Mouse (Mus musculus): ENCODE measurements at regions not wholly inside any gene's neighbourhood (a gene's known extent, or its start where the extent isn't known, plus 50 kb on each side); places are given as distances from the start of the nearest gene placed in this dataset.

DNA sequence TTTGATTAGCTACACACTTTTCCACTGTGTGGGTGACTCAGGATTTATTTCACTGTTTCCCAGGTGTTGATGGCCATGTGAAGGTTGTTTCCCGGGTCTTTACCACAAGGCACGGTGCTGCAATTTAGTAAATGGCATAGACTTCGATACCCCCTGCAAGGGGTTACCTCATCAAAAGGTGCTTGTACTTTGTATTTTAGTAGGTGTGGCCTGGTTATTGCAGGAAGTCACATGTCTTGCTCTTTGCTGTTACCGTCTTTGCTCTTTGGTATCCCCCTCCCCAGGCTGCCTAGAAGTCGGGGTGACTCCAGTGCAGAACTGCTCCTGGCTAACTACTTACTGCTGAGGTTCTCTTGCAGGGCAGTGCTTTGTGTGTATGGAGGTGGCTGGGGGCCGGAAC lies 74.8 kb upstream of the Bod1 start:
- 0 out of 2 replicates have a peak, but pooled peaks have one; percentile 9 for ATAC-seq (replicated peaks; ENCODE audit: poor library complexity, severe bottlenecking)

DNA sequence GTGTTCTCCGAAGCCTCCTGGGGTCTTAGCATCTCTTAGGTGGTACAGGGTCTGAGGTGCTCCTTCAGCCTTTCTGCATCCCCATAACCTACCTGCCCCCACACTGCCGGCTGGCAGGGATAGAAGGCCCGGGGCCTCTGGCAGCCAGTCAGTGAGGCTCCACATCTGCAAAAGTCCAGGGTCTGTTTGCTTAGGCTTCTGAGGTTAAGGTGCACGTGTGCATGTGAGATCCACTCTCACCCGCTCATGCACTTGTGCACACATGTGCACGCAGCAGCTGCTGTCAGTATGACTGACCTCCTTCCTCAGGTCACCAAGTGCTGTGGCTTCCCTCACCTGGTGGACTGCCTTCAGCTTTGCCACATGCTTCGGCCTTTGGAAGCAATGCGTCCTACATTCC lies 75.3 kb upstream of the Bod1 start:
- ATAC-seq (replicated peaks; ENCODE audit: poor library complexity, severe bottlenecking): no peak

DNA sequence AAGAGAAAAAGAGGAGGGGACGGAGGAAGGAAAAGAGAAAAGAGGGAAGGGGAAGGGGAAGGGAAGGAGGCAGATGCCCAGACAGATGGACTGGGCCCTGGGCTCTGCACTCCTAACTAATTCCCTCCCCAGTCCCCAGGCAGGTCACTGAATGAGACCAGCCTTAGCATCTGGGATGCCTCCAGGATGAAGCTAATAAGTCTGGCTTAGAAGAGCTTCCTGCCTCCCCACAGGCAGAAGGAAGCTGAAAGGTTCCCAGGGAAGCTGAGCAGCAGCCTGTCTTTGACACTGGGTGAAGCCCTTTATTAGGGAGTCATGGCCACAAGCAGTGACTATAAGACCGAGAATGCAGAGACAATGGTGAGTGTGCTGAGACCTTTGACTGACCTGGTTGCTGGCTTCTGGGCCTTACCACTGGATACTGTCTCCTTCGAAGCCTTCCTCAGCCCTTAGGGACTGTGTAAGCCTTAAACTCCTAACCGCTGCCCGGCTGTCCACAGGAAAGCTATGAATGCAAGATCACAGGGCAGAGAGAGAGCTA lies 76.7 kb upstream of the Bod1 start:
- ATAC-seq (replicated peaks; ENCODE audit: poor library complexity, severe bottlenecking): no peak

DNA sequence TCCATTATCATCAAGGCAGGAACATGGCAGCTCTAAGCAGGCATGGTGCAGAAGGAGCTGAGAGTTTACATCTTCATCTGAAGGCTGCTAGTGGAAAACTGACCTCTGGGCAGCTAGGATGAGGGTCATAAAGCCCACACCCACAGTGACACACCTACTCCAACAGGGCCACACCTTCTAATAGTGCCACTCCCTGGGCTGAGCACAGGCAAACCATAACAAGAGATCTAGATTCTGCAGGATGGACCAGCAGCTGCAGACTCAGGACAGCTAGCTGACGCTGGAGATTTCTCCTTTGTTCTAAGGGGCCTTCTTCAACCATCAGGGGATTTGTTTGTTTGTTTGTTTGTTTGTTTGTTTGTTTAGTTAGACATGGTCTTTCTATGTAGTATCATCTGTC lies 79.6 kb upstream of the Bod1 start:
- ATAC-seq (replicated peaks; ENCODE audit: poor library complexity, severe bottlenecking): no peak

DNA sequence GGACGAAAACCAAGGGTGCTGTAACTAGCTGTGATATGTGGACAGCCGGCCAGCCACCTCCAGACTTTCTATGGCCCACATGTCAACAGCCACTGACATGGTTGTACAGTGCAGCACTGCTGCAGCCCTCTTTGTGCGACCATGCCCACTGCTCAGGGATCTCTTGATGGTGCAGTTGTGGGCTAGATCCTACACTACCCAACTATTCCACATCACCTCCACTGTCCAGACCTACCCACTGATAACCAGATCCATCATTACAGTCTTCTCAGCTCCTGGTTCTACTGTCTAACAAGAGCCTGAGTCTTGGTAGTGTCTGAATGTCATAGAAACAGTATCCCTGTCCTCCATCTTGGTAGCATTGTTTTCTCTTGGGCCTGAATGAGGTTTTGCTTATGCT lies 81.5 kb upstream of the Bod1 start:
- ATAC-seq (replicated peaks; ENCODE audit: poor library complexity, severe bottlenecking): no peak

DNA sequence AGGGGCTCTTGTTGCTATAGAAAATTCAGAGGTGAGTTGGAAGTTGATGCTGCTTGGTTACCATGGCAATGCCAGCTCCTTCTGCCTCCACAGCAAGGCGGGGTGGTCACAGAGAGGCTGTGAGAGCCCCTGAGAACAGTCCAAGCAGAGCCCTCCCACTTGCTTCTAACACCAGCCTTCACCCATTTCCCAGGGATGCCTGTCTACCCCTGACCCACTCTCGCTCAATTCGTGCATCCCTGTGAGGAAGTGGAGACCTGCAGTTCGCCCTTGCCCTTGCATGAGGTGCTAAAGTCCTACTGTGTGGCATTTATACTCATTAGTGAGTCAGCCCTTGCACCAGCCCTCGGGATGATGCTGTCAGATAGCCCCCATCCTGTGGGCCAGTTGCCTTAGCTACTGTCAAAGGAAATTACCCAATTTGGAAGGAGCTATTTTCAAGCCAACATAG lies 82.1 kb upstream of the Bod1 start:
- ATAC-seq (replicated peaks; ENCODE audit: poor library complexity, severe bottlenecking): 0 out of 2 replicates have a peak, but pooled peaks have one; percentile 5

DNA sequence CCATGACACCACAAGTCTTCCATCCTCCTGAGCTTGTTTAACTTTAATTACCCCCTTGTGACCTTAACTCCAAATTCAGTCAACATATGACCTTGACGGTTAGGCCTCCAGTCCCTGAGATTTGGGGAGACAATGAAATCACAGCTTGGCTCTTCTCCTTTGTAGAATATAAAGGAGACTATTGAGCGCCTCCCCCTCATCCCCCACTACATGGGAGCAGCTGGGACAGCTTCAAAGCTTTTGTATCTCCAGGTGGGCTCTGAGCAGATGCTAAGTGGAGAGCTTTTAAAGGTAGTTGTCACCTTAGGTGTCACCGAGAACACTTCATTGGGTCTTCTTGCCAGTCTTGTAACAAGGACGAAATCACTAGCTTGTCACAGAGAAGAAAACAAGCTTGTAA lies 82.7 kb upstream of the Bod1 start:
- no peak for ATAC-seq (replicated peaks; ENCODE audit: poor library complexity, severe bottlenecking)

DNA sequence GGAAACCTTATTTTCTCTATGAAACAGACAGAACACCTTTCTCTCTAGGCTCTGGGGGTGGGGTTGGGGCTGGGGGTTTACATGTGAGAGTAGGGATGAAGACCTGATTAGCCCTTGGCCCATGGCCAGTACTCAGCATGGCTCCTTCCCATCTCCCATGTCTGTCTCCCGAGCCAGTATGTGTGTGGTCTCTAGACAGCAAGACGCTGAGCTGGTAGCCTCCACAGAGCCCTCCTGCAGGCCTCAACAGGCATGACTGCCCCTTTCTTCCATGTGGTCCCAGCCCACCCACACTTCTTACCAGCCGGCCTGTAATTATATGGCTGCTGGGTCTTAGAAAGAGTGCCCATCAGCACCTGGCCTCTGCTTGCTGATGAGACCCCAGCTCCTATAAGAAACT lies 84.2 kb upstream of the Bod1 start:
- no peak for ATAC-seq (replicated peaks; ENCODE audit: poor library complexity, severe bottlenecking)

DNA sequence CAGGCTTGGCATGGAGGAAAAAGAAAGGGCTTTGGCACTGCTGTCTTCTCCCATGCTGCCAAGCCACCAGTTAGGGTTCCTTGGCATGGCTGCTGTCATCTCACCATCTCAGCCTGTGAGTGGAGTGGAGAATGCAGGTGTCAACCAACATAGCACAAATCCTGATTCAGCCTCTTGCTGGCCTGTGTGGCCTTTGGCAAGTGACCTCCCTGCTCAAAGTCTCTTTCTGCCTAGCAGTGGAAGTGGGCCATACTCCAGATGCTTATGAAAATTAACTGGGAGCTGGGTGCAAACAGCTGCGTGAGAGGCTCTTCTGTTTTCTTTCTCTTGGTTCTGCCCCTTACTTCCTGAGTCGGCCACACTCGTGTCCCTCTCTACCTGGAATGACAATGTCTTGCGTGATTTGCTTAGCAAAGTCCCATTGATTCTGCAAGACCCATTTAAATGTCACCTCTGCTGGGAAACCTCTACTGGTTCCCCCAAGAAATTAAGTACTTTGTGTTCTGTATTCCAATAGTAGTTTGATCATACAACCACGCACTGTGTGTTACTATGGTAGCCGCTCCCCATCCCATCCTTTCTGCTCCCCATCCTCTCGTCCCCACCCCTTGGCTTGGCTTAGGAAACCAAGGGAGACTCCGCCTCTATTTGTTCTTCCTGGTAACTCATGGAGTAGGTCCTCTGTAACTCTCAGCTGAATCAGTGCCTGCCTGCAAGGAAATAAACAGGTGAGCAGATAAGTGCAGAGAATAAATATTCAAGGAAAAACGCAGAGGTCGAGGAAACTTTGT lies 84.9 kb upstream of the Bod1 start:
- ATAC-seq (replicated peaks; ENCODE audit: poor library complexity, severe bottlenecking): no peak

DNA sequence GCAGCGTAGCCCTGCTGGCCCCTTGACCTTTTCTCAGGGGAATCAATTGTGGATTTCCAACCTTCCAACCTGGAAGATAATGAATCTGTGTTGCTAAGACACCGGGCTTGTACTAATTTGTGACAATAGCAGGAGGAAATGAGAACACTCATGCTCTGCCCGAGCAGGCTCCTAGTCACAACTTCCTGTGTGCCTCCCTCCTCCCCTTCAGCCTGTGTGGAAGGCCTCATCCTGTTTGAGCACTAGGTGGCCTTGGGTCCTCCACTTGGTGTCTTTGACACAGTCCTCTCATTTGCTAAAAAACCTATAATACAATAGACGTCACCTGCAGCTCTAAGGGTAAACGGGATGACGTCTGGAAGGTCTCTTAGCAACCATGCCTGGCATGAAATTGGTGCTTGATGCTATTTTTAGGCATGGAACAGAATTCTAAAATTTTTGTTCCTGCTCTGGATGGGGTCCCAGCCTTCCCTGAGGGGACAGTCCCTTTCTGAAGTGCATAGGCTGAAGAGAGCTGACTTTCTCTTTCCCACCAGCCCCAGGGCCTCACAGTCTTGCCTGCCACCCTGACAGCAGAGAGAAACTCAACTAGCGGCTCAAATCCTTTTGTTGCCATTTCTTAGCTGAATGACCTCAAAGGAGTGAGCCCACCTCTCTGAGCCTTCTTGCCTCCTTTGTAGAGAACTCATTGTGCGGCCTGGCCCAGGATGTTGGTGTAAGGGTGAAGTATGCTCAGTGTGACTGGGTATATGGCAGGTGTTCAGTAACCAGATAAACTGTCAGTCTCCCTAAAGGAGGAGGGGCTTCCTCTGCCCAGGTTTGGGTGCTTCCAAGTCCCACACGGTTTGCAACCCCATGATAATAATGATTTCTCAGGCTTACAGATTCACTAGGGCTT lies 88.4 kb upstream of the Bod1 start:
- peak; percentile 76 for ATAC-seq (replicated peaks; ENCODE audit: poor library complexity, severe bottlenecking)

DNA sequence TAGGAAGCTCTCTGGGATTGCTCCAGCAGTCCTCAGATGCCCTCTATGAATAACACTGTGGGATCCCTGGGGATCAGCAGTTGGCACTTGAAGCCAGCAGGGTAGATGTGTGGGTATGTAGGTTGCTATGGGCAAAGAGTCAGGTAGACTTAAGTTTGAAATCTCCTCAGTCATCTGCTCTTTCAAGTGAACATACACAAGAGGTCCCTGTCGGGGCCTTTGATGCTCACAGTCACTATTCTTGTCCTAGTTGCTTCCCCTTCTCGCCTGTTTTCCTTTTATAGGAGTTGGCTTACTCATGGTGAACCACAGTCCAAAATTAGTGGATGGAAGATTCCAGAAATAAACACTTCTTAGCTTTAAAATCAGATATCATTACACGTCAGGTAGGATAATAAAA lies 92.2 kb upstream of the Bod1 start:
- no peak for ATAC-seq (replicated peaks; ENCODE audit: poor library complexity, severe bottlenecking)

DNA sequence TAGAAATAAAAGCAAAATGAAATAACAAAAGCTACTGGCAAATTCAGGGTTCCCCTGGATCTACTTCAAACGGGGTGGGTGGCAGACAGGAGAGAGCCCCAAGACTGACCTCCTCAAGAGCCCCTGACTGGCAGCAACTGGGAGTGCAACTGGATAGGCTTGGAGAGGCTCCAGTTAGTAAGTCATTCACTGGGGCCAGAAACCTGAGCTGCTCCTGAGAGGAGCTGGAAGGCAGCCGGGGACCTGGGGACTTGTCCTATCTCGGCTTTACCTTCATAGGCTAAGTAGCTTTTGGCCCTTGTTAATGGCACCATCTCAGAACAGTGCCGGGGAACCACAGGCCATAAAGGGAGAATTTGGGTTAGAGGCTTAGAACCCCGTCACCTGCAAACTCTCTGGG lies 94.6 kb upstream of the Bod1 start:
- no peak for ATAC-seq (replicated peaks; ENCODE audit: poor library complexity, severe bottlenecking)

DNA sequence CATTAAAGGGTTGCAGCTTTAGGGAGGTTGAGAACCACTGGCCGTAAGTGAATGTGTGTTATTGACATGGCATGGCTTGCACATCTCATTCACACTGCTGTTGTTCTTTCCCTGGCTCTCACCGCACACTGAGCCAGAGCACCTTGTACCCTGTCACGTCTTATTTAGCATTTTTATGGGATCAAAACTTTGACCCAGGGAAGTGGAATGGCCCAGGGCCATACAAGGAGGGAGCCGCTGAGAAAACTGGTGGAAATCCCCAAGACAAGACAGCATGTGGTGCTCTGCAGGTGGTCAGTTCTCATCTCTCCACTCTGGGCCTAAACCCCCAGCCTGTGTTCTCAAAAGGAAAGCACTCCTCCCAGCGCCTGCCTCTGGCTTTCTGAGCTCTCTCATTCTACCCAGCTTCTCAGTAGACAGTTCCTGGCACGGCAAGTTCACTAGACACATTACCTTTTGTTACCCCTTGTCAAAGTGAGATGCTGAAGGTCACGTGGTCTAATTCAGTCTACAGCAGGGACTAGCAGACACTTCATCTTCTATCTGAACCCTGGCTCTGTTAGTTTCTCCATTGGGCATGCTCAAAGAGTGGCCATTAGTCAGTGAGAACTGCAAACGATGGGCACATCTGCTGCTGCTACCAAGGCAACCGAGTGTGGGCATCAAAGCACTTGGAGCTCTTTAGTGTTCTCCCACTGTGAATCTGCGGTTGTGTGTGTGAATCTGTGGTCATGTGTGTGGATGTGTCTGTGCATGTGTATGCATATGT lies 96.2 kb upstream of the Bod1 start:
- no peak for ATAC-seq (replicated peaks; ENCODE audit: poor library complexity, severe bottlenecking)

DNA sequence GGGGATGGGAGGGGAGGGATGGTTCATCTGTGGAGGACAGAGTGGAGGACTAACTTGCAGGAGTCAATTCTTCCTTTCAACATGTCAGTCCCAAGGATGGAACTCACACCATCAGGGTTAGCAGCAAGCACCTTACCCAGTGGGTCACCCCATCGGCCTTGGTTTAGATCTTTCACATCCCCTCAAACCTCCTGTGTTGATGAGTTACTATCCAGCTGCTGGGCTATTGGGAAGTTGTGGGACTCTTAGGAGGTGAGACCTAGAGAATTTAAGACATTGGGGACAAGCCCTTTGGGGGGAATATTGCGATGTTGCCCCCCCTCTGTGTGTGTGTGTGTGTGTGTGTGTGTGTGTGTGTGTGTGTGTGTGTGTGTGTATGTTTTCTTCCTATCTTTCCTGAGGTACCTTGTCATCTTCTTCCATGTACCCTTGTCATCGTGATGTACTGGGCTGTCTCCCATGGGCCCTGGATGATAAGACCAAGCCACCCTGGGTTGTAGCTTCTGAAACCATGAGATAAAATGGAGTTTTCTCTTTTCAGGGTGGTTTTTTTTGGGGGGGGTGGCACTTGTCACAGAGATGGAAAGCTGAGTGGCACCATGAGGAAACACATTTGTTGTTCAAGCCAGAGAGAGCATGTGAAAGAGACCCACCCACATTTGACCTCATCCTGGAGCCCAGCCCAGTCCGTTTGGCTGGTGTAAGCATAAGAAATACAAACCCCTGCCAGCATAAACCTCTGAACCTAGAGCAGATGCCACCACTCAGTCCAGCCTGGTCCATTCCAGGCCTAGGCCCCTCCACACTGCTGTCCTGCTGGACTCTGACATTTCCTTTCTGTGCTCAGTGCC lies 98.3 kb upstream of the Bod1 start:
- ATAC-seq (replicated peaks; ENCODE audit: poor library complexity, severe bottlenecking): no peak

DNA sequence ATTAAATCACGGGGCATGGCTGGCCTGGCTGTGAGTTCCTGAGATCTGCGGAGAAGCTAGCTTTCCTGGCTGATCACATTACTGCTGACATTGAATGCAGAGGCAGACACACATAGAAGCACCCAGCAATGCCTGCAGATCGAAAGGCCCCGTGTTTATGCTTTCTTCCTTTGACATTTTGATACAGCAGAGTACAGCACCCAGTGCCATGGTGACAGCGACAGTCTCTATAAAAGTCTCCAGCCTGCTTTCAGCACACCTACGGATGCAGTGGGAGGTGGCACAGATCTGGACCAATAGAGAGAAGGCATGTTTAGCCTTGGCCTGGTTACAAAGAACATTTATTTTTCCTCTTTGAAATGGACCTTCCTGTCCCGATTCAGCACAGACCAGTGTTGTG lies 99.2 kb upstream of the Bod1 start:
- ATAC-seq (replicated peaks; ENCODE audit: poor library complexity, severe bottlenecking): no peak

DNA sequence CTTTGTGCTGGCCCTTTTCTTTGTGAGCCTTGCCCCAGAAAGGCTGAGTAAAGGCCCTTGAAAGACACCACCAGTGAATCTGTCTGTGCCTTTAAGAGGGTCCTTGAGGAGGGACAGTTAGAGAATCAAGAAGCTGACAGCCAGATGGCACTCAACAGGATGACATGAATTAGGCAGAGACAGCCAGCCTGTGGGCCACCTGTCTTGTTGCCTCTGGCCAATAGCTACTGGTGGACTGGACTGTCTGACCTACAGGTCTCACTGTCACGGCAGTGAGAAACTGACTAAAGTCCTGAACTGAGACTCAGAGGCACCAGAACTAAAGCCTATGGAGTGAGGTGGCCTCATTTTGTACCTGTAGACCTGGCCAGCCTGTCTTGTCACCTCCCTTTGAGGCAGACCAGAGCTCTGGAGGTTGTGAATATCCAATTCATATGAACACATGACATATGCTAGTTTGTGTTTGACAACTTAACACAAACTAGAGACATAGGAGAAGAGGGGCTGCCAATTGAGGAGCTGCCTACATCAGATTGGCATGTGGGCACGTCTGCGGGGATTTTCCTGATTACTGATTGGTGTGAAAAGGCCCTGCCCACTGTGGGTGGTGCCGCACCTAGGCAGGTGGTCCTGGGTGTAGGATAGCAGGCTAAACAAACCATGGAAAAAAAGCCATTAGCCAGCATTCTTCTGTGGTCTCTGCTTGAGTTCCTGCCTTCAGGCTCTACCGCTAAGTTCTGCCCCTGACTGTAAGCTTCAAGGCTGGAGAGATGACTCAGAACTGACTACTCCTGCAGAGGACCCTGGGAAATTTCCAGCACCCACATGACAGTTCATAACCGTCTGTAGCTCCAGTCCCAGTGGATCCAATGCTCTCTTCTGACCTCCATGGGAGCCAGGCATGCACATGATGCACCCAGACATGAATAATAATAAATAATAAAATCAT lies 100.1 kb upstream of the Bod1 start:
- ATAC-seq (replicated peaks; ENCODE audit: poor library complexity, severe bottlenecking): no peak

DNA sequence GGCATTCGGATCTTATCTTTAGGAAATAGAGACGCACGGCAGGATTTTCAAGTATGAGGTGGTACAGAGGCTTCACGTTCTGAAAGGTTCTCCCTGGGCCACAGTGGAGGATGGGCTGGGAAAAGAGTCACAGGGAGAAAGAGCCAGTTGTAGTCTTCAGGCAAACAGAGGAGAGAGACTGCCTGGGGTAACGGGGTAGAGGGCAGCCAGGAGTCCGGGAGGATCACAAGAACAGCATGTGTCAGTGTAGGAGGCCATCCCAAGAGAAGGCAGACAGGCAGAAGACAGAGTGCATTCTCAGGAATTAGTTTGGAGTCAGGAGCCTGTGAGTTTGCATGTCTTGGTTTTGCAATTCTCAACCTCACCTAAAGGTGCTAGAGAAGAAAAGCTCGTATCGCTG lies 94.5 kb upstream of the Cpeb4 start:
- no peak for ATAC-seq (replicated peaks; ENCODE audit: poor library complexity, severe bottlenecking)

DNA sequence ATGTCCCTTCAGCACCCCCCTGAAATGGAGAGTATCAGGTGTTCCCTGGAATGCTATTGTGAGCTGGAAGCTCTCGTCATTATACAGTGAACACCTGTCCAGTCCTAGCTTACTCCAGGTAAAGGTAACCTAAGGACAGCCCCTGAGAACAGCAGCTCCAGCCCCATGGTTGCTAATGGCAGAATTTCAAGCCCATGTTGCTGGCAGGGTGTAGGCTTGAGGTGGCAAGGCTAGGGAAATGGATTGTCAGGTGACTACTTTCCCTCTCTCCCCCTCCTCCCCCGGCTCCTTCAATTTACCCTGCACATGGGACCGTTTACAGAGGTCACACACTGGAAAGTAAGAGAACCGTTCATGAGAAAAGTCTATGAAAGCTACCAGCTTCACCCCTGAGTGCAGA lies 93.2 kb upstream of the Cpeb4 start:
- no peak for ATAC-seq (replicated peaks; ENCODE audit: poor library complexity, severe bottlenecking)

DNA sequence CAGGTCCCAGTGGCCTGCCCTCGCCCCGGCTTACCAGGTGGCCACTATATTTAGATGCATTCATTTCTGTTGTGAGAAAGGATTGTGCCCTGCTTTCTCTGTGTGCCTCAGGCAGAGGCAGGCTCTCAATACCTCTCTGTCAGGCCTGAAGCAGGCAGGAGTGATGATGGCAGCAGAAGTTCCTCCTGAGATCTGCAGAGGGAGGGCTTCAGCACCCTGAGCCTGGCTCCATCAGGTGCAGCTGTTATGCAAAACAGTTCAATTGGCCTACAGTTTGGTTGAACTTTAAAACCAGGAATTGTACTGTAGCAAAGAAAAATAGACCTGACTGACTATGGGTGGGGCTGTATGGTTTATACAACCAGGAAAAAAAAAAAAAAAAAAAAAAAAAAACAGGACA lies 92.7 kb upstream of the Cpeb4 start:
- no peak for ATAC-seq (replicated peaks; ENCODE audit: poor library complexity, severe bottlenecking)

All from granulocyte monocyte progenitor cell, adult 5-6 weeks (primary cell).